Mouse (Mus musculus) ovary, postnatal 10 days (tissue): ENCODE measurements around the gene Selenof.
"Not testable (repeated sequence)": the region's sequence is repeated elsewhere in the genome, so short reads cannot be mapped to it uniquely, and the experiment has no call there.

Experiments
- DNase-seq: peaks from one replicate; pipeline ENCODE4 v3.0.0; 2022; ENCODE audit warnings: low spot score

Selenof gene

DNA sequence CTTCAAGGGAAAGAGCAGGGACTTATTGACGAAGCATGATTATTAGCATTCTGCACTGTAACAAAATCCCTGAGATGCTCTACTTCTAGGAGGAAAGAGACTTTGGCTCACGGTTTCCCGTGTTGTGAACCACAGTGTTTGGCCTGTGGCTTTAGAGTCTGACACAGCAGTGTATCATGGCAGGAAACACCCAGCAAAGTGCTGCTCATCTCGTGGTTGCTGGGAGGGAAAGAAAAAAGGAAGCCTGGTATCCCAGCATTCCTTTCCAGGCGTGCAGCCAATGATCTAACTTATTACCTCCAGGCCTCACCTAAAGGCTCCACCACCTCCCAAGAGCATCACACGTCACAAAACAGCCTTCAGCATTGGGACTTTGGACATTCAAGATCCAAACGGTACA, 32.7 kb downstream of the Selenof start:
- DNase-seq = no peak

DNA sequence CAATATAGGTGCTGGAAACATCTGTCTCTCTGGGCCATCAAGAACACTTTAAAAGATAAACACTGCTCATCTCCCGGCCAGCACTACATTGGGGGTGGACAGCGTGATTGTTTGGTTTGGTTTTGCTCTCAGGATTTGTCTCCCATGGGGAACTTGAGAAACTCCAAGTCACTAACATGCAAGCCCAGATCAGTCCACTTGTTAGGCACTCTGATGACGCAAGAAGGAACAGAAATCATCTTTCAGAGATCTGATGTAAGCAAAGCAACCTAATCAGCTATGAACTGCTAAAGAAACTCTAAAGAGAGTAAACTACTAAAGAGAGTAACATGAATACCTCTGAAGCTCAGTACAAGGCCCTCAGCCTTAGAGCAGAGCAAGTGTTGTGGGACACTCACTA, 33.5 kb downstream of the Selenof start:
- DNase-seq = no peak

DNA sequence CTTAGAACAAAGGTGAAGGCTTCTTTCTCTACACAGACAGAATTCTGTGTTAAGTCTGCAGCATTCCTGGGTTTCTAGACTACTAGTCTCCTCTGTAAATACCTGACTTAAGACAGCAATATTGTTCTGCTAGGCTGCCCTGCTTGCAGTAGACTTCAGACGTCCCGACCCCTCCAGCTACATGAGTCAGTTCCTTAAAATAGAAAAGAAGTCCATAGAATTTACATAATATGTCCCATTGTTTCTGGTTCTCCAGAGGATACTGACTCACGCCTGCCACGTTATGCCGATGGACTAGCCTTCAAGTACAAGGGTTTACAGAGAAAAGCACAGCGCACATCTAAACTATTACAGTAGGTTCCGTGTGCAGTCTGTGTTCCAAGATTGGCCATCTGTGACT, 34.1 kb downstream of the Selenof start:
- DNase-seq = no peak

DNA sequence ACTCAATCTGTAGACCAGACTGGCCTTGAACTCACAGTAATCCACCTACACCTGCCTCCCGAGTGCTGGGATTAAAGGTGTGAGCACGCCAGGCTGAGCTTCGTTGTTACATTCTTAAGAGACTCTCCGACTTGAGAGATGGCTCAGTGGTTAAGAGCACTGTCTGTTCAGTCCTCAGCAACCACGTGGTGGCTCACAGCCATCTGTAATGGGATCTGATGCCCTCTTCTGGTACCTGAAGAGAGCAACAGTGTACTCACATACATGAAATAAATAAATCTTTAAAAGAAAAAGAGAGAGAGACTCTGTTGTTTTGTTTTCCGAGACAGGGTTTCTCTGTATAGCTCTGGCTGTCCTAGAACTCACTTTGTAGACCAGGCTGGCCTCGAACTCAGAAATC, 35.7 kb downstream of the Selenof start:
- not testable (repeated sequence) for DNase-seq

DNA sequence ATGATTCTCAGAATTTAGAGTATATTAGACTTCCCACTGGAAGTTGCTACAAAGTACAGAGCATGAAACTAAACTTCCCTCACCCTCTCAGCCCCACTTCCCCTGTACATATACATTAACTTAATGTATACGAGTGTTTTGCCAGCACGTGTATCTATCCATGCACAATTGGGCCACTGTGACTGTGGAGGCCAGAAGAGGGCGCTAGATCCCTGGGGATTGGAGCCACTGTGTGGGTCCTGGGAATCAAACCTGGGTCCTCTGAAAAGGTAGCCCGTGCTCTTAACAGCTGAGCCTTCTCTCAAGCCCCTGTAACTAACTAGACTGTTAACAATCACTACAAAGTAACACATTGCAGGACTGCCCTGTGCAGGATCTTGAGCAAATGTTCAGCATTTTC, 36.3 kb downstream of the Selenof start:
- no peak for DNase-seq

DNA sequence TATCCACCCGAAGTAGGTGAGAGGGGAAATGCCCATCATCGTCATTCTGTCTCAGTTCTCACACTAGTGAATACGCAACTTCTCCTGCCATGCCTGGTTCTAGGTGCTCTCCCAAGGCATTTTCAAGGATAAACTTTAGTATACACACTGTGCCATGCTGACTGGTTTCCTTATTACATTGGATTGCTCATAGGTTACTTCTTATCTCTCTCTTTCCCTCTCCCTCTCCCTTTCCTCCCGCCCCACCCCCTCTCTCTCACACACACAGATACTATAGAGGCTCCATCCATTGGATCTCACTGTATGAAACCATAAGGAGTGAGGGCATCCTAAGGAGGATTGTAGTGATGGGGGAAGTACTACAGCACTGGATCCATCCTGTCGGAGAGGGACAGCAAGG, 38.0 kb downstream of the Selenof start:
- no peak for DNase-seq

DNA sequence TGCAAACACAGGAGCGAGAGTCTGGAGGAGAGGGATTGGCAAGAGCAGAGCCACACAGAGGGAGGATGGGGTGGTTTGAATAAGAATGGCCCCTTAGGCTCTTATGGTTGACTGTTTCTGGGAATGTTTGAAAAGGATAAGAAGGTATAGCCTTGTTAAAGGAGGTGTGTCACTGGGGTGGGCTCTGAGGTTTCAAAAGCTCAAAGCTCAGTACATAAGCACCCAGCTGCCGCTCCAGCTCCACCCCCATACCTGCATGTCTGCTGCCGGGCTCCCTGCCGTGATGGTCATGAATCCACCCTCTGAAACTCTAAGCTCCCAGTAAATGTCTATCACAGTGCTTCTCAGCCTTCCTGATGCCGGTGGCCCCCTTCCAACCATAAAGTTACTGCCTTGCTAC, 40.7 kb downstream of the Selenof start:
- DNase-seq = no peak

DNA sequence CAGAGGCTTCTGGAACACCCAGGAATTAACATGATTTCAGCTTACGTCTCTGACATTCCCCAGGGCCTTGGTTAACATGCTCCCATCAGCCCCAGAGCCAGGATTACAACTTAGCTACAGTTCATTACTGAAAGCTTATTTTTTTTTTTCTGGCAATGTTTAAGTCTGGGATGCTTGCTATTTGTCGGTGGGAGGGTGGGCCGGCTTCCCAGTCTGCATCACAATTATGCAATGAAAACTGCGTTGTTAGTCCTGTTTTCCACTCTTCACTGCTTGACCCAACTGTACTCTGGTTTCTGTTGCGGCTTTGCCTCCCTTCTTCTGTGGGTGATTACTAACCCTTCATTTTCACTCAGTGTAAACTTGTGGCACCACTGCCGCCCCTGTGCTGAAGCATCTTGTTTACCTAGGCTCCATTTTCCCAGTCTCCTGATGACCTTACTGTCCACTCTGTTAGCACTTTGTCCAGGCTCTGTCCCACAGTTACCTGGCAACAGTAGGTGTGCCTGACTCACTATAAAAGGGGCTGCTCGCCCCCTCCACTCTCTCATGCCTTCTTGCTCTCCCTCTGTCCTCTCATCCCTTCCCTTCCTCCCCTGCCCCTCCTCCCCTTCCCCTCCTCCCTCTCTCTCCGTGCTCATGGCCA, 41.6 kb downstream of the Selenof start:
- DNase-seq = no peak

DNA sequence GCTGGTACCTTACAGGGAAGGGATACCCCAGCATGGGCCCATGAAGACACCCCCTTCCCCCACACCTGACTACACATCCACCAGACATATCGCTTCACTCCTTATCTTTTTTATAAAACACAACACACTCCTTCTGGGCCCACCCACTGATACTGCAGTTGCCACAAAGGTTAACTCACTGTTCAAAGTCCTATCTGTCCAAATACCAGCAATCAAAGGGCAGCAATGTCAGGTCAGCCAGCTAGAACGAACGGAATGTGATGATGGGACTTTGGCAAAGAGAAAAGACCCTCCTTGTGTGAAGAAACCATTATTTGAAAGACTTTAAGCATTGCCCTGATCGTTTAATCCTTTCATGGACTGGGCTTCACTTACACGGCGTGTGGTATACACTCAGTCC, 42.3 kb downstream of the Selenof start:
- no peak for DNase-seq

DNA sequence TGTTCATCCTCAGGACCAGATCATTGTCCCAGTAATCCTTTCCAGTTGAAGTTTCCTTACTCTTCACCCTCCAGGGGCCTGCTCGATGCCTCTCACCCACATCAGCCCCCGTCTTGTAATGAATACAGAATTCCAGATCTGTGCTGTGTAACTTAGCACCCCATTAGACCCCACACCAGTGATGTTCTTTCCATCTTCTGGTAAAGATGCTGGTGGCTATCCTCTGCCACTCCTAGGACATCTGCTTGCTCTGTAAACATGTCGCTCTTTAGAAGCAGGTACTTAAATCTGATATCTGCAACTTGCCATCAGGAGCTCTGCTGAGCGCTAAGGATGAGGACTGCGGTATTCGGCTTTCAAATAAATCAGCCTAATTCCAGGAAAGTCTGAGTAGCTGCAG, 44.2 kb downstream of the Selenof start:
- no peak for DNase-seq

DNA sequence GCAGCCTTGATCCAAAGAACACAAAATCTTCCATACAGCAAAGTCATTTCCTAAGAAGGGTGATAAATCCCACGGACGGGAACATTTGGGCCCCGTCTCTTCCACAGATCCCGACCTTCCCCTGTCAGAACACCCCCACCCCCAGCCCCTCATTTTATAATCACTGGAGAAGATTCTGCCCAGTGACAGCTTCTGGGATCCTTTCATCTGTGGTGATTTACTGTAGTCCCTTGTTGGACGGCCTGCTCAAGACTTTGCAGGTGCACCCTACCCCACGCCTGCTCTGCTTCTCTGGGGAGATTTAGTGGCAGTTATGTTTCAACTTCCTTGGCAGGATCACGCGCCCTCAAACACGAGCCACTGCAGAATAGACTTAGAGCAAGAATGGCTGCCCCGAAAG, 44.6 kb downstream of the Selenof start:
- no peak for DNase-seq

DNA sequence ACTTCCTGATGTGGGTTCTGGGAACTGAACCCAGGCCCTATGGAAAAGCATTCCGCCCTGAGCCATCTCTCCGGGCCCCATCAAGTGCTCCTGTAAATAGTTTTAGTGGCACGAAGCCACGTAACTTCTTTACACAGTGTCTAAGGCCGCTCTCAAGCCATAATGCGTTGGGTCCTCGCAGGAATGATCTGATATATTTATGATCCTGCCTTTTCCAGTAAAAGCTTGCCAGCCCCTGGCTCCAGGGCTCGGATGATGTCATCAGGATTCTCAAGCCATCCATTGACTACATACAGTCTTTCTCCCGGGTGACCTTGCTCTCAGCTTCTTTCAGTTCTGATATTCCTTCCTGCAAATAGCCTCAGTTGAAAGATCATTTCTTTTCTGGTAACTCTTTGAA, 45.4 kb downstream of the Selenof start:
- DNase-seq = no peak

DNA sequence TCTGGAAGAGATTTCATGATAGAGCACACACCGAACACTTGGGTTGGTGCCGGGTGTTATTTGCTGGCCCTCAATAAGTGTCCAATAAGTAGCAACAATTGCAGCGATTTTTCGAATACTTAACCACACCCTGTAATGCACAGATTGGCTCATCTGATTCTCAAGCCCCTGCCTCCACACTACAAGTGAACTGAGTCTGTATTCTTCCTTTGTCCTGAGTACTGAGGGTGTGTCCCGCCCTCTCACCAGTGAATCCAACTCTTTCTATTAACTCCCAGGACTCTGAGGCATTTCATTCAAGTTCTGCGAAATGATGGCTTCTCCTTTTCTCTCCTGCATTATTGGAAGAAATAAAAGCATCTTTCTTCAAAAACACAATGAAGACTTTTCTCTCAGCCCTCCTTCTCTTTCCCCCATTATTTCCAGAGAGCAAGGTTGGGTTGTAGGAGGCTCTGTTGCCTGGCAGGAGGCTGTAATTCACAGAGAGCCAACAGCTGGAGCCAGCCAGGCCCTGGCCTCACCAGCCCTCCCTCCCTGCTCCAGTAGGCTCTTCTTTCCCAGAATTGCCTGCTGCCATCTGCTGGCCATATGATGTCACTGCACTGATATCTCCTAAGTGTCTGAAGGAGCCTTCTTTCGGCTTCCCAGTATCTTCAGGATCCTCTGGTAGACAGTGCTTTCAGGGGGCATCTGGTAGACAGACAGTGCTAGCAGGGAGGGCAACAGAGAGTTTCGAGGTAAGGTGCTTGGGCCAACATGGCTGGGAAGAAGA, 46.7 kb downstream of the Selenof start:
- DNase-seq = peak; percentile 52

DNA sequence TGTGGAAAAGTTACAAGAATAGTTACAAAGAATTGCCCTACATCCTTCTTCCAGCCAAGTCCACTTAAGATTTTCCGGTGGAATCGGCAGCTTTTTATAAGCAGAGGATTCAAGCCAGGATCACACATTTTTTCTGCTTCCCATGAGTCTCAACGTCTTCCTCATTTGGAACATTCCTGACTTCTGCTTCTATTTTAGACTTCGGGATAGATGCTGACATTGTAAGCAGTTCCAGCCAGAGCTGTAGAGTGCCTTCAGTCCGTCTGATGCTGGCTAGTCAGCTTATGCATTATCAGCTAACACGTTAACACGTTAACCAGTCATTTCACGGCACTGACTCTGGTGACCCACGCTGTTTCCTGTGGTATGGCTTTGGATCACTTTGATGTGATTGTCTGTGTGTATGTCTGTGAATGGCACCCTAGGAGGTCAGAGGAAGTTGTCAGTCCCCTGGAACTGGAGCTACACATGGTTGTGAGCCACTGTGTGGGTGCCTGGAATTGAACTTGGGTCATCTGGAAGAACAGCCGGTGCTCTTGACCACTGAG, 47.6 kb downstream of the Selenof start:
- no peak for DNase-seq

DNA sequence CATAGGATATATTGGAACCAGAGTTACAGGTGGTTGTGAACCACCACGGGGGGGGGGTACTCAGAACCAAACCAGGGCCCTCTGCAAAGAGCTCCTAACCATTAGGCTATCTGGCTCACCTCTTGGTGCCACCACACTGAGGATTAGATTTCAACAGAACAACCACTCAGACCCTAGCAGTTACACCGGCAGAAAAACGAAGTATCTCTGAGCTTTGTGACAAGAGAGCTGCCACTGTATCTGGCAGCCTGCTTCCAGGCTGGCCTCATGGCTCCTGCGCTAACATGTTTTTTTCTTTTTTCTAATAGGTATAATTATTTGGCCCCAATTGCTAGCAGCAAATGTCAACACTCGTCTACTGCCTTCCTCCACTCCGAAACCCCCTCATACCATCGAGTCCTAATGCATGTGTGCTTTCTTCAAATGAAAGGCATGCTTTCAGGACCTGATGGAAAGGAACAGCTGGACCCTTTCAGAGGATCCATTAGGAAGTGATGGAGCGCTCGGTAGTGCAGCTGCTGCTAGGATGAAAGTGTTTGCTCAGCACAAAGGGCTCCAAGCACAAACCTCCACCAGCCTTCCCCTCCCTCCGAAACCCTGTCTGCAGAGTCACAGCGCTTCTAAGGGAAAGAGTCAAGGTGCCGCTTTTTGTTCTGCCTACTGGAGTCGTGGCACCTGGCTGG, 53.0 kb downstream of the Selenof start:
- no peak for DNase-seq

DNA sequence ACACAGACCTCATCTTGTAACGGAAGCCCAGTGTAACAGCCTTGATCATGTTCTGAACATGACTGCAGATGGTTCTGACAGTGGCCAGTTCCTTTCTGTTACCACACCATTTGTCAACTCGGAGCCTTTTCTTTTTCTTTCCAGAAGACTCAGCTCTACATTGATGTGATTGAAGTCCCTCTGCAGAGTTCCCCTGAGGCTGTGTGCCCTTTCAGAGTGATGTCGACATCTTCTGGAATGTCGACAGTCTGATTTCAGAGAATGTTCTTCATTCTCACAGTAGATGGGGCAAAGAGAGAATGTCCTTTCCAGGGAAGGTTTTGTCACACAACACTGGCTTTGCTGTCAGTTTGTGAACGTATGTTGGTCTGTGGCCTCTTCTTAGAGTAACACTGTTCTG, 55.6 kb downstream of the Selenof start:
- no peak for DNase-seq

DNA sequence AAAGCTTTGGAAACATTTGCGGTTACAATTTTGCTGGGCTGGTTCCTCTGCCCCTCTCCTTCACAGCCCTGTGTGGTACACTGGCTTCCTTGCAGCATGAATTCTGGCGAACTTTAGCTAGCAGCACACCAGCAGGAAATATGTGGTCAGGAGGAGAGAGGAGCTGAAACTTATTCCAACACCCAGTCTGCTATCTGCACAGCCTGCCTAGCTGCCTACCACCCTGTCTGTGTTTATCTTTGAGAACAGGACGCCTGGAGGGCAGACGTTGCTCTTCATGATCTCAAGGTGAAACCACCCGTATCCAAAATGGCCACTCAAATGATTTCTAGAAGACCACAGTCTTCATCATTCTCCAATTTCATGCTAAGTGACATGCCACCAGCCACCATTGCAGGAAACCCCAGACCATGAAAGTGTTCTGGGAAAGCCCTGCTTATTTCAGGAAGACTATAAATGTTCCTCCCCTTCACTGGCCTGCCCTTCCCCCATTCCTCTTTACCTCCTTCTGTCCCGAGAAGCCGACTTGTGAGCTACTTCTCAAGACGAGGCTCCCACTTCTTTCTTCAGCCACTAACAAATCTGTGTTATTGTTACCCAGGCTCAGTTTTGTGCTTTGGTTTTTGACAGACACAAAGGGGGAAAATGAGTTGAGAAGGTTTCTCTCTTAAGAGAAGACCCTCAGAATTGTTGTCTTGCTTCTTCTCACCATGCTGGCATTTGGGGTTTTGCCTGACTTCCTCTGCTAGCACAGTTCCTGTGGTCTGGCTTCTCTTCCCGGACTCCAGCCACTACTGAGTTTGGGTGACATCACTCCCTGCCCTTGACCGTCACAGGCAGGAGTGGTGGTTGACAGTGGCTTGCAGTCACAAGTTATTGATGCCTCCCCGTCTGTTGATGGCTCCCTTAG, 58.2 kb downstream of the Selenof start:
- no peak for DNase-seq

DNA sequence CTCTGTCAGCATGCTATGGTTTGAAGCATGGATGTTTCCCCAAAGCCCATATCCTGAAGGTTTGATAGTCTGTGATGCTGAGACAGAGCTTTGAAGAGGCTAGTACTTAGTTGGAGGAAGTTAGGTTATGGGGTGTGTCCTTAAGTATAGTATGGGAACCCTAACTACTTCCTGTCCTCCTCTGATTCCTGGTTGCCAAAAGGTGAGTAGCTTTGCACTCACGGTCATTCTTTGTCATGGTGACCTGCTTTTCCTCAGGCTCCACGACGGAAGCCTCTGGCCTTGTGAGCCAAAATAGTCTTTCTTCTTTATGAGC, 58.8 kb downstream of the Selenof start:
- no peak for DNase-seq

DNA sequence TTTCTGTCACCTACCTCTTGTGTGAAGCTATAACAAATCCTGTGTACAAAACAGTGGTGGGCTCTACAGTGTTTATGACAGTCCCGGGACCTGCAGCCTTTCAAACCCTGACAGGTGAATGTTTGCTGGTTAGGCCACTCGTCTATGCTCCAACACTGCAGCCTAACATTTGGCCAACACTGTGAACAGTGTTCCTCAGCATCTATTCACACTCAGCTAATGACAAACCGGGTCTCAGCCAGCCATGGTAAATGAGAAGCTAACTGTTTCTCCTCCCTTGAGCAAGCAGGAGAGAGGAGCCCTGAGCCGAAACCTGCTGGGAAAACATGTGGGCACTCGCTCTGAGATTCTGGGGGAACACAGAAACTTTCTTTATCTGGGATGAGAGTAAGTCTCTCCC, 65.1 kb downstream of the Selenof start:
- DNase-seq = no peak

DNA sequence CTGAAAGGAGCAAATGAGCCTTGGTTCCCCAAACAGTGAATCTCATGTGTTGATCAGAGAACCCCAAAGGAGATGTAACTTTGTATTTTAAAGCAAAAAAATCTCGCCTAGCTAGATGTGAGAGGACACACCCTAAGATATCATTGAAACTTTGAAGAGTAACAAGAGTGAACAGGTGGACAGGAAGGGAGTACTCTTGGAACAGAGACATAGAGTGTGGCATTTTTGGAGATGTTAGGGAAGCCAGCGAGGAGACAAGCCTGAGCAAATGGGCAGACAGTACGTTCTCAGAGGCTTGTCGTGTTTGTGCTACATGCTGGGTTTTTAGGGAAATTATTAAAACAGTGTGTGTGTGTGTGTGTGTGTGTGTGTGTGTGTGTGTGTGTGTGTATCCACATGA, 68.0 kb downstream of the Selenof start:
- DNase-seq = no peak

DNA sequence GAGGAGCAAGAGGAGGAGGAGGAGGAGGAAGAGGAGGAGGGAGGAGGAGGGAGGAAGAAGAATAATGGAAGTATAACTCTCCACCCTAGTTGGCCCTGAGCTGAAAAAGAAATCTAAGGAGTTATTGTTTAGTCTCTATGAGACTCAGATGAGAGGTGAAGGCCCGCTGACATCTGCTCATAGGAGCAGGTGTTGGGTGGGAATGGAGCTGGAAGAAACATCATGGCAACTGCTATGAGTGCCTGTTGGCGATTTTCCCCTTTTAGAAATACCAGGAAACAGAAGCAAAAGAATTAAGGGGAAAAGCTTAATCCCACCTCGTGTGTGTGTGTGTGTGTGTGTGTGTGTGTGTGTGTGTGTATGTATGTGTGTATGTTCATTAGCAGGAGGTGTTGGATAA, 69.3 kb downstream of the Selenof start:
- no peak for DNase-seq

DNA sequence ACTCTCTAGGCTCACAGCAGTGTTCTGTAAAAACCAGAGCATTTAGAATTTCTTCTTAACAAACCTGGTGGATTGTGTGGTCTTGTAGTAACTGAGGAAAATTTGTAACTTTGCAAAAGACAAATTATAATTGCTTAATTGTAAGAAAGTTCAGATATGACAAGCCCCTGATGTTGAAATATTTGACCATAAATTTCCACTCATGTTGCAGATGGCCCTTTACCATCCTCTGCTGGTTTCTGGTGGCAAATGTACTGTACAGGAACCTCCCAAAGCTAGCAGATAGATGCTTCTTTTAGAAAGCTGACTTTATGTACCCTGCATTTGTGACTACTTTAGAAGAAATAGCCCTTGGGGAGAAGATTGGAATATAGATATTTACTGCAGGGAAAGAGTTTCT, 69.9 kb downstream of the Selenof start:
- no peak for DNase-seq
